Mouse (Mus musculus): ENCODE measurements around the gene Zfp865. TPM values are rescaled to one million over a fixed set of nuclear protein-coding genes. Genes with fewer than 3 reads are reported as not detected.
A peak's percentile ranks its signal among the peaks of the same experiment; 100 is the strongest.

Zfp865 gene
- polyA plus RNA-seq, 1 experiment: 47.9 TPM

- DNase-seq (ENCODE audit: low read depth in 1 of 2, low spot score in 2 of 2): peak in 1 of 2 experiments; percentile 34
- H3K4me1 ChIP-seq (ENCODE audit: control insufficient read depth, insufficient read depth, insufficient read length): peaks cover 9% of the 10 kb centered on the region
- no peak overlapping the region for H3K4me3 ChIP-seq (ENCODE audit: extremely low read depth, insufficient read depth, insufficient read length)
- no peaks in the 10 kb centered on the region for H3K36me3 ChIP-seq (ENCODE audit: control insufficient read depth, insufficient read depth, low read length)
- WGBS: 33% methylated on average over 11 of the region's 11 CpGs
- TF ChIP-seq POLR2A (IDR thresholded peaks at IDR 0.05; ENCODE audit: low read depth, low read length) (no peak), CTCF (IDR thresholded peaks at IDR 0.05; ENCODE audit: extremely low read depth, insufficient read depth, insufficient read length, insufficient replicate concordance) (0 out of 2 replicates have a peak, but pooled peaks have one; percentile 32)
- peaks cover 16% of the 10 kb centered on the region for H3K27me3 ChIP-seq (ENCODE audit: control insufficient read depth, insufficient read depth, low read length)
- no peak overlapping the region for H3K27ac ChIP-seq (ENCODE audit: insufficient read depth, low read length)
Measured at GRCm38 (mm10) chr7:5057804-5058203, 37.6 kb downstream of the Zfp865 start.

- Histone ChIP-seq H3K4me1 (ENCODE audit: control insufficient read depth, insufficient read depth, insufficient read length) (peaks cover 5% of the 10 kb centered on the region; the same call in 1 of the 2 replicates), H3K4me3 (ENCODE audit: extremely low read depth, insufficient read depth, insufficient read length) (no peak overlapping the region), H3K36me3 (ENCODE audit: control insufficient read depth, insufficient read depth, low read length) (no peaks in the 10 kb centered on the region), H3K27ac (ENCODE audit: insufficient read depth, low read length) (no peak overlapping the region), H3K27me3 (ENCODE audit: control insufficient read depth, insufficient read depth, low read length) (peaks cover 11% of the 10 kb centered on the region)
- no peak for TF ChIP-seq POLR2A (IDR thresholded peaks at IDR 0.05; ENCODE audit: low read depth, low read length)
- no peak for TF ChIP-seq CTCF (IDR thresholded peaks at IDR 0.05; ENCODE audit: extremely low read depth, insufficient read depth, insufficient read length, insufficient replicate concordance)
- 87% methylated on average over 1 of the region's 1 CpGs for WGBS
- no peak for DNase-seq (ENCODE audit: low read depth in 1 of 2, low spot score in 2 of 2)
Measured at GRCm38 (mm10) chr7:5058631-5059030, 38.5 kb downstream of the Zfp865 start.

GRCm38 (mm10) chr7:5059421-5059820 is 39.2 kb downstream of the Zfp865 start:
- peaks cover 6% of the 10 kb centered on the region for H3K27me3 ChIP-seq (ENCODE audit: control insufficient read depth, insufficient read depth, low read length)
- H3K36me3 ChIP-seq (ENCODE audit: control insufficient read depth, insufficient read depth, low read length): no peaks in the 10 kb centered on the region
- H3K4me3 ChIP-seq (ENCODE audit: extremely low read depth, insufficient read depth, insufficient read length): no peak overlapping the region
- peaks cover 8% of the 10 kb centered on the region for H3K4me1 ChIP-seq (ENCODE audit: control insufficient read depth, insufficient read depth, insufficient read length)
- 94% methylated on average over 12 of the region's 12 CpGs for WGBS
- TF ChIP-seq CTCF (IDR thresholded peaks at IDR 0.05; ENCODE audit: extremely low read depth, insufficient read depth, insufficient read length, insufficient replicate concordance): no peak
- no peak for TF ChIP-seq POLR2A (IDR thresholded peaks at IDR 0.05; ENCODE audit: low read depth, low read length)
- H3K27ac ChIP-seq (ENCODE audit: insufficient read depth, low read length): no peak overlapping the region
- DNase-seq (ENCODE audit: low read depth in 1 of 2, low spot score in 2 of 2): no peak

- TF ChIP-seq CTCF (IDR thresholded peaks at IDR 0.05; ENCODE audit: extremely low read depth, insufficient read depth, insufficient read length, insufficient replicate concordance) (peak; percentile 53; the same call in 1 of the 2 replicates), POLR2A (IDR thresholded peaks at IDR 0.05; ENCODE audit: low read depth, low read length) (no peak)
- WGBS: 3% methylated on average over 27 of the region's 27 CpGs
- no peaks in the 10 kb centered on the region for H3K36me3 ChIP-seq (ENCODE audit: control insufficient read depth, insufficient read depth, low read length)
Measured at GRCm38 (mm10) chr7:5060239-5060731, 40.1 kb downstream of the Zfp865 start.

GRCm38 (mm10) chr7:5060944-5061773 is 41.0 kb downstream of the Zfp865 start:
- Histone ChIP-seq H3K27me3 (ENCODE audit: control insufficient read depth, insufficient read depth, low read length) (peaks cover 6% of the 10 kb centered on the region), H3K36me3 (ENCODE audit: control insufficient read depth, insufficient read depth, low read length) (peaks cover 2% of the 10 kb centered on the region; the same call in 1 of the 2 replicates), H3K4me1 (ENCODE audit: control insufficient read depth, insufficient read depth, insufficient read length) (peaks cover 11% of the 10 kb centered on the region), H3K27ac (ENCODE audit: insufficient read depth, low read length) (peak overlapping the region; percentile 97), H3K4me3 (ENCODE audit: extremely low read depth, insufficient read depth, insufficient read length) (peak overlapping the region; percentile 82)
- WGBS: under 1% methylated on average over 60 of the region's 60 CpGs
- TF ChIP-seq POLR2A (IDR thresholded peaks at IDR 0.05; ENCODE audit: low read depth, low read length) (peak; percentile 15; the same call in 1 of the 2 replicates), CTCF (IDR thresholded peaks at IDR 0.05; ENCODE audit: extremely low read depth, insufficient read depth, insufficient read length, insufficient replicate concordance) (peak; percentile 68)
- DNase-seq (ENCODE audit: low read depth in 1 of 2, low spot score in 2 of 2): peak; percentile 97 to 99

More at GRCm38 (mm10) chr7:5060239-5060731, 40.1 kb downstream of the Zfp865 start:
- H3K27me3 ChIP-seq (ENCODE audit: control insufficient read depth, insufficient read depth, low read length): peaks cover 6% of the 10 kb centered on the region
- H3K4me3 ChIP-seq (ENCODE audit: extremely low read depth, insufficient read depth, insufficient read length): peak overlapping the region; percentile 82
- H3K4me1 ChIP-seq (ENCODE audit: control insufficient read depth, insufficient read depth, insufficient read length): peaks cover 10% of the 10 kb centered on the region
- peak overlapping the region; percentile 97; the same call in 1 of the 2 replicates for H3K27ac ChIP-seq (ENCODE audit: insufficient read depth, low read length)
- peak in 1 of 2 experiments; percentile 71 for DNase-seq (ENCODE audit: low read depth in 1 of 2, low spot score in 2 of 2)

- Histone ChIP-seq H3K4me1 (ENCODE audit: control insufficient read depth, insufficient read depth, insufficient read length) (peaks cover 10% of the 10 kb centered on the region), H3K27ac (ENCODE audit: insufficient read depth, low read length) (peak within 1 kb of the TSS; percentile 97), H3K4me3 (ENCODE audit: extremely low read depth, insufficient read depth, insufficient read length) (peak within 1 kb of the TSS; percentile 84), H3K27me3 (ENCODE audit: control insufficient read depth, insufficient read depth, low read length) (peaks cover 2% of the 10 kb centered on the region), H3K36me3 (ENCODE audit: control insufficient read depth, insufficient read depth, low read length) (peaks cover 7% of the 10 kb centered on the region)
- under 1% methylated on average over 59 of the region's 65 CpGs for WGBS
- TF ChIP-seq CTCF (IDR thresholded peaks at IDR 0.05; ENCODE audit: extremely low read depth, insufficient read depth, insufficient read length, insufficient replicate concordance): no peak
- peak; percentile 44 for TF ChIP-seq POLR2A (IDR thresholded peaks at IDR 0.05; ENCODE audit: low read depth, low read length)
- DNase-seq (ENCODE audit: low read depth in 1 of 2, low spot score in 2 of 2): peak; percentile 85 to 94
Measured at GRCm38 (mm10) chr7:5061774-5062359, 41.7 kb downstream of the Zfp865 start, which contains the start of gene U2af2. TSS of gene U2af2 (plus strand) at chr7:5062143.
